Mouse (Mus musculus) kidney, adult 18-20 months (tissue): Measurements from ENCODE around the gene Gm3476.
"Not testable (repeated sequence)": the region's sequence is repeated elsewhere in the genome, so short reads cannot be mapped to it uniquely, and the experiment has no call there.

Experiments
- DNase-seq: peaks from one replicate; pipeline ENCODE4 v3.0.0; 2021

Gm3476 gene

GRCm38 (mm10) chr14:6125707-6126106 is at the start of gene Gm3476:
Gene Gm3476 (minus strand): TSS chr14:6125807.
- DNase-seq = not testable (repeated sequence)

GRCm38 (mm10) chr14:6163538-6163937 is 37.9 kb upstream of the Gm3476 start:
- DNase-seq = not testable (repeated sequence)

GRCm38 (mm10) chr14:6161085-6161484 is 35.5 kb upstream of the Gm3476 start:
- DNase-seq = not testable (repeated sequence)

GRCm38 (mm10) chr14:6108272-6108925 is 17.2 kb downstream of the Gm3476 start, which contains the start of gene Gm3468:
Gene Gm3468 (minus strand): TSS chr14:6108665.
- DNase-seq = peak; percentile 25

DNA sequence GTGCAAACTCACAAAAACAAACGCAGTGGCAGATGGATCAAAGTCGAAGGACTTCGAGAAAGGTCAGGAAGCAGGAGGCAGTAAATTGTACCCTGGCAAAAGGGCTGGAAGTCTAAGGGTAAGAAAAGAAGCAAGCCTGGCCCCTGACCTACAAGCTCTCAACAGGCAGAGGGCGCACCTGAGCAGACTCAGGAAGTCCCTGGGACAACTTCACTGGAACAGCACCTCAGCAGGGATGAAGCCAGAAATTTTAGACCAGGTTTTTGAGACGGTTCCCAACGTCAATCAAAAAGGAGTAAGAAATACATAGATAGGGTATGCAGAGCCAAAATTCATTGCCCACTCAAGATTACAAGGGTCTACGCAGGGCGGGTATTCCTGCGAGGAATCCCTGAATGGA is 18.1 kb downstream of the Gm3476 start:
- not testable (repeated sequence) for DNase-seq

GRCm38 (mm10) chr14:6093842-6094241 is 31.8 kb downstream of the Gm3476 start, which contains the start of gene Gm8206:
Gene Gm8206 (minus strand): TSS chr14:6093942.
- DNase-seq = not testable (repeated sequence)

GRCm38 (mm10) chr14:6058167-6058566 is 67.4 kb downstream of the Gm3476 start, which contains the start of gene Gm6337:
Gene Gm6337 (minus strand): TSS chr14:6058267.
- not testable (repeated sequence) for DNase-seq
